Mouse (Mus musculus): ENCODE data around the gene Fance. TPM values are rescaled to one million over a fixed set of nuclear protein-coding genes. Genes with fewer than 3 reads are reported as not detected.

Fance gene
- polyA plus RNA-seq, 2 experiments = 5.5 to 9.4 TPM

DNA sequence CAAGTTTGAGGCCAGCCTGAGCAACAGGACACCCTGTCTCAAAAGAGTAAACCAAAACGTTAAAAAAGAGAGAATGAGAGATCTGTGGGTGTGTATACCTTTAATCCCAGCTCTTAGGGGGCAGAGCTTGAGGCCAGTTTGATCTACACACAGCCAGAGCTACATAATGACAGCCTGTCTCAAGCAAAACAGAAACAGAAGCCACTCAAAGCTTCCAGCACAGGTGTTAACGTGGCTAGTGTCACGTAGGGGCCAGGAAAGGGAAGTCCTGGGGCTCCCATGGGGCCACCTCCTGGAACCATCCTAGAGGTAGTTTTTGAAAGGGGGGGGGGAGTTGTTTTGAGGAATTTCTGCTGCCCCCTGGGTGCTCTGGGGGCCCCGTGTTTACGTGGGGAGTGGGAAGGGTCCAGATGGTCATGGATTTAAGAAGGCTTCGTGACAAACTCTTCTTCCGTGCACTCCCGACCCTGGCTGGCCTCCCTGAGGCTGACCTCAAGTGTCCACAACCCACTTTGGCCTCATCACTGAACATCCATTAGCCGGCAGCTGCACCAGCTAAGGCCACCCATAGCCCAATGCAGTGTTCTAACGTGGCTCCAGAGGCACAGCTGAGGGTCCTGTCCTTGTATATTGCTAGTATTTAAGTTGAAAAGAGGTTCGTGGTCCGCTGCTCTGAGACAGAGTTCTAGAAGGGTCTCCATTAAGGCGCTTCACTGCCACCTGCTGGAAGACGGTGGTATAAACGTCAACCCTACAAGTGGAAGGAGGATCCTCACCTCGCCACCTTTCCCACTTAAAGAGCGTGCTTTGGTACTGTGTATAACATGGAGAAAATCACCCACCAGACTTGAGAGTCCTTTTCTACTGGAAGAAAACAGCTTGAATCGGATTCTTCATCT, 4.8 kb upstream of the Fance start:
- Histone ChIP-seq H3K4me3 (ENCODE audit: insufficient read depth in 1 of 2, low read depth in 2 of 2, low read length in 2 of 2) (0 out of 4 replicates have a peak overlapping the region, but pooled peaks of 1 of the 2 experiments have one; percentile 10), H3K4me2 (ENCODE audit: low read depth) (peak overlapping the region; percentile 32), H3K9ac (replicated peaks) (no peak overlapping the region), H3K27ac (no peak overlapping the region), H3K27me3 (ENCODE audit: control insufficient read depth, insufficient read depth, low read length) (no peaks in the 10 kb centered on the region), H3K4me1 (replicated peaks; ENCODE audit: control insufficient read depth in 2 of 2, insufficient read depth in 2 of 2, low read length in 1 of 2) (peaks cover 4 to 15% of the 10 kb centered on the region in 2 experiments), H3K9me3 (ENCODE audit: control insufficient read depth, low read length) (no peaks in the 10 kb centered on the region), H3K36me3 (replicated peaks; ENCODE audit: control insufficient read depth, insufficient read depth, low read depth) (no peaks in the 10 kb centered on the region)
- TF ChIP-seq EP300 (IDR thresholded peaks at IDR 0.05; ENCODE audit: low read depth) = no peak
- TF ChIP-seq CTCF (IDR thresholded peaks at IDR 0.05; ENCODE audit: low read depth) = peak; percentile 91
- WGBS (ENCODE audit: insufficient replicate concordance) = 9% methylated on average over 18 of the region's 18 CpGs
- DNase-seq (ENCODE audit: low read depth in 3 of 3, low spot score in 3 of 3) (peak; percentile 69 to 72 (median 71)), ATAC-seq (ENCODE audit: insufficient read depth) (no peak)

- no peak for ATAC-seq (ENCODE audit: insufficient read depth)
- no peak for DNase-seq (ENCODE audit: low read depth in 3 of 3, low spot score in 3 of 3)
- no peak for TF ChIP-seq EP300 (IDR thresholded peaks at IDR 0.05; ENCODE audit: low read depth)
- TF ChIP-seq CTCF (IDR thresholded peaks at IDR 0.05; ENCODE audit: low read depth) = 0 out of 2 replicates have a peak, but pooled peaks have one; percentile 1
- WGBS (ENCODE audit: insufficient replicate concordance) = 68% methylated on average over 3 of the region's 3 CpGs
- Histone ChIP-seq H3K27ac (no peak overlapping the region), H3K4me3 (ENCODE audit: insufficient read depth in 1 of 2, low read depth in 2 of 2, low read length in 2 of 2) (no peak overlapping the region), H3K9me3 (ENCODE audit: control insufficient read depth, low read length) (no peaks in the 10 kb centered on the region), H3K36me3 (replicated peaks; ENCODE audit: control insufficient read depth, insufficient read depth, low read depth) (no peaks in the 10 kb centered on the region), H3K4me2 (ENCODE audit: low read depth) (no peak overlapping the region), H3K27me3 (ENCODE audit: control insufficient read depth, insufficient read depth, low read length) (no peaks in the 10 kb centered on the region), H3K4me1 (replicated peaks; ENCODE audit: control insufficient read depth in 2 of 2, insufficient read depth in 2 of 2, low read length in 1 of 2) (peaks cover 7 to 20% of the 10 kb centered on the region in 2 experiments), H3K9ac (replicated peaks) (no peak overlapping the region)
Observed at GRCm38 (mm10) chr17:28310831-28311230, 2.5 kb upstream of the Fance start.

GRCm38 (mm10) chr17:28311366-28312132, 1.8 kb upstream of the Fance start:
- TF ChIP-seq CTCF (IDR thresholded peaks at IDR 0.05; ENCODE audit: low read depth) (no peak), EP300 (IDR thresholded peaks at IDR 0.05; ENCODE audit: low read depth) (no peak)
- ATAC-seq (ENCODE audit: insufficient read depth) = no peak
- Histone ChIP-seq H3K4me3 (ENCODE audit: insufficient read depth in 1 of 2, low read depth in 2 of 2, low read length in 2 of 2) (no peak overlapping the region), H3K36me3 (replicated peaks; ENCODE audit: control insufficient read depth, insufficient read depth, low read depth) (no peaks in the 10 kb centered on the region), H3K4me1 (replicated peaks; ENCODE audit: control insufficient read depth in 2 of 2, insufficient read depth in 2 of 2, low read length in 1 of 2) (peaks cover 7 to 20% of the 10 kb centered on the region in 2 experiments), H3K27me3 (ENCODE audit: control insufficient read depth, insufficient read depth, low read length) (no peaks in the 10 kb centered on the region), H3K9ac (replicated peaks) (no peak overlapping the region; the same call in 1 of the 2 replicates), H3K9me3 (ENCODE audit: control insufficient read depth, low read length) (no peaks in the 10 kb centered on the region), H3K27ac (no peak overlapping the region), H3K4me2 (ENCODE audit: low read depth) (no peak overlapping the region; the same call in 1 of the 2 replicates)
- DNase-seq (ENCODE audit: low read depth in 3 of 3, low spot score in 3 of 3) = no peak
- 74% methylated on average over 5 of the region's 5 CpGs for WGBS (ENCODE audit: insufficient replicate concordance)

DNA sequence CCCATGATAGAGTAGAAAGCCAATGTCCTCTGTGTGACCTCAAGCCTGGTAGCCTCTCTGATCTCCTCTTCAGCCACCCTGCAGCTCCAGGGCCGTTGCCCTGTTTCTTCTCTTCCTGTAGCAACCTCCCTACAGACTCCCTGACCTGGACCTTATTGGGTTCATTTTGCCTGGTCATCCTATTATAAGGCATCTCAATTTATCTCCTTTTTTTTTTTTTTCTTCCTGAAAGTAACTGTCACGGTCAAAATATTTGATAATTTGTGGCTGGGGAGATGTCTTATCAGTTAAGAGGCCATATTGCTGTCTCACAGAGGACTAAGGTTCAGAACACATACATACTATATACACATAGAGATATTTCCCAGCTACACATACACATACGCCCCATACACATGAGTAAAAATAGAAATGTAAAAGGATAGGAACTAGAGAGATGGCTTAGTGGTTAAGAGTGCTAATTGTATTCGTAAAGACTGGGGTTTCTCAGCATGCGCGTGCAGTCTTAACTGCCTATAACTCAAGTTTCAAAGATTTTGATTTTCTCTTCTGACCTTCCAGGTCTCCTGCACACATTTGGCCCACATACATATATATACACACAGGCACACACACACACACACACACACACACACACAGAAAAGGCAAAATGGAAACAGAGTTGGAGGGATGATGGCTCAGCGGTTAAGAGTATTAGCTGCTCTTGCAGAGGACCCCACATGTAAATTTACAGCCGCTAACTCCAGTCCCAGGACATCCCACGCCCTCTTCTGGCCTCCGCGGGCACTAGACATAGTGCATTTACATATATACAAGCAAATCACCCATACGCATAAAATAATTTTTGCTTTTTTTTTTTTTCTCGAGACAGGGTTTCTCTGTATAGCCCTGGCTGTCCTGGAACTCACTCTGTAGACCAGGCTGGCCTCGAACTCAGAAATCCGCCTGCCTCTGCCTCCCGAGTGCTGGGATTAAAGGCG, 797 bp upstream of the Fance start:
- WGBS (ENCODE audit: insufficient replicate concordance) = 13% methylated on average over 16 of the region's 17 CpGs
- Histone ChIP-seq H3K27ac (peak overlapping the region; percentile 46), H3K36me3 (replicated peaks; ENCODE audit: control insufficient read depth, insufficient read depth, low read depth) (no peaks in the 10 kb centered on the region), H3K4me1 (replicated peaks; ENCODE audit: control insufficient read depth in 2 of 2, insufficient read depth in 2 of 2, low read length in 1 of 2) (peaks cover 7 to 24% of the 10 kb centered on the region in 2 experiments), H3K9ac (replicated peaks) (peak overlapping the region; percentile 48; the same call in 1 of the 2 replicates), H3K4me3 (ENCODE audit: insufficient read depth in 1 of 2, low read depth in 2 of 2, low read length in 2 of 2) (peak overlapping the region; percentile 51 to 91), H3K9me3 (ENCODE audit: control insufficient read depth, low read length) (no peaks in the 10 kb centered on the region), H3K27me3 (ENCODE audit: control insufficient read depth, insufficient read depth, low read length) (no peaks in the 10 kb centered on the region), H3K4me2 (ENCODE audit: low read depth) (peak overlapping the region; percentile 97)
- DNase-seq (ENCODE audit: low read depth in 3 of 3, low spot score in 3 of 3) (no peak), ATAC-seq (ENCODE audit: insufficient read depth) (peak; percentile 9)
- TF ChIP-seq EP300 (IDR thresholded peaks at IDR 0.05; ENCODE audit: low read depth) (no peak), CTCF (IDR thresholded peaks at IDR 0.05; ENCODE audit: low read depth) (peak; percentile 43; the same call in 1 of the 2 replicates)

Measured in liver, embryonic 14.5 days (tissue).